Mouse (Mus musculus): ENCODE data around the gene Poc1a. TPM values are rescaled to one million over a fixed set of nuclear protein-coding genes. Genes with fewer than 3 reads are reported as not detected.
A peak's percentile ranks its signal among the peaks of the same experiment; 100 is the strongest.

Poc1a gene
- polyA plus RNA-seq, 1 experiment, result 24.3 TPM

GRCm38 (mm10) chr9:106368831-106369501, 88.1 kb downstream of the Poc1a start:
- TF ChIP-seq POLR2A (IDR thresholded peaks at IDR 0.05; ENCODE audit: insufficient read depth, low read length) (no peak), CTCF (IDR thresholded peaks at IDR 0.05; ENCODE audit: low read depth, low read length) (no peak), EP300 (IDR thresholded peaks at IDR 0.05; ENCODE audit: insufficient read depth, low read depth, low read length) (no peak)
- H3K4me1 ChIP-seq (ENCODE audit: control insufficient read depth, insufficient read depth, low read length), result peaks cover 2% of the 10 kb centered on the region
- H3K9ac ChIP-seq (ENCODE audit: low read depth, poor library complexity, severe bottlenecking), result peak overlapping the region; percentile 87
- H3K9me3 ChIP-seq (replicated peaks; ENCODE audit: control insufficient read depth, insufficient read depth, low read length, poor library complexity, severe bottlenecking), result no peaks in the 10 kb centered on the region
- no peak overlapping the region for H3K27ac ChIP-seq (ENCODE audit: insufficient read depth, low read length)
- no peaks in the 10 kb centered on the region for H3K27me3 ChIP-seq (ENCODE audit: control insufficient read depth, insufficient read depth, low read length, poor library complexity, severe bottlenecking)
- peaks cover 1% of the 10 kb centered on the region for H3K36me3 ChIP-seq (ENCODE audit: control insufficient read depth, insufficient read depth, low read length, poor library complexity, severe bottlenecking)
- H3K4me3 ChIP-seq (ENCODE audit: low read depth, low read length), result peak overlapping the region; percentile 73

- Histone ChIP-seq H3K9ac (ENCODE audit: low read depth, poor library complexity, severe bottlenecking) (peak overlapping the region; percentile 87), H3K4me3 (ENCODE audit: low read depth, low read length) (peak overlapping the region; percentile 73), H3K9me3 (replicated peaks; ENCODE audit: control insufficient read depth, insufficient read depth, low read length, poor library complexity, severe bottlenecking) (no peaks in the 10 kb centered on the region), H3K36me3 (ENCODE audit: control insufficient read depth, insufficient read depth, low read length, poor library complexity, severe bottlenecking) (peaks cover 3% of the 10 kb centered on the region), H3K27me3 (ENCODE audit: control insufficient read depth, insufficient read depth, low read length, poor library complexity, severe bottlenecking) (no peaks in the 10 kb centered on the region), H3K27ac (ENCODE audit: insufficient read depth, low read length) (no peak overlapping the region), H3K4me1 (ENCODE audit: control insufficient read depth, insufficient read depth, low read length) (peaks cover 2% of the 10 kb centered on the region)
- TF ChIP-seq POLR2A (IDR thresholded peaks at IDR 0.05; ENCODE audit: insufficient read depth, low read length), result no peak
- no peak for TF ChIP-seq EP300 (IDR thresholded peaks at IDR 0.05; ENCODE audit: insufficient read depth, low read depth, low read length)
- no peak for TF ChIP-seq CTCF (IDR thresholded peaks at IDR 0.05; ENCODE audit: low read depth, low read length)
These were observed 89.1 kb downstream of the Poc1a start for GRCm38 (mm10) chr9:106369801-106370485.

- no peak for TF ChIP-seq CTCF (IDR thresholded peaks at IDR 0.05; ENCODE audit: low read depth, low read length)
- TF ChIP-seq POLR2A (IDR thresholded peaks at IDR 0.05; ENCODE audit: insufficient read depth, low read length), result no peak
- TF ChIP-seq EP300 (IDR thresholded peaks at IDR 0.05; ENCODE audit: insufficient read depth, low read depth, low read length), result no peak
- H3K27me3 ChIP-seq (ENCODE audit: control insufficient read depth, insufficient read depth, low read length, poor library complexity, severe bottlenecking), result no peaks in the 10 kb centered on the region
- no peak overlapping the region for H3K9ac ChIP-seq (ENCODE audit: low read depth, poor library complexity, severe bottlenecking)
- no peak overlapping the region for H3K4me3 ChIP-seq (ENCODE audit: low read depth, low read length)
- no peaks in the 10 kb centered on the region for H3K9me3 ChIP-seq (replicated peaks; ENCODE audit: control insufficient read depth, insufficient read depth, low read length, poor library complexity, severe bottlenecking)
- H3K36me3 ChIP-seq (ENCODE audit: control insufficient read depth, insufficient read depth, low read length, poor library complexity, severe bottlenecking), result peaks cover 3% of the 10 kb centered on the region
- H3K4me1 ChIP-seq (ENCODE audit: control insufficient read depth, insufficient read depth, low read length), result peaks cover 2% of the 10 kb centered on the region
- no peak overlapping the region for H3K27ac ChIP-seq (ENCODE audit: insufficient read depth, low read length)
These were observed 89.9 kb downstream of the Poc1a start for GRCm38 (mm10) chr9:106370620-106371383.

GRCm38 (mm10) chr9:106371384-106371671, 90.5 kb downstream of the Poc1a start:
- H3K9me3 ChIP-seq (replicated peaks; ENCODE audit: control insufficient read depth, insufficient read depth, low read length, poor library complexity, severe bottlenecking), result no peaks in the 10 kb centered on the region
- H3K27me3 ChIP-seq (ENCODE audit: control insufficient read depth, insufficient read depth, low read length, poor library complexity, severe bottlenecking), result no peaks in the 10 kb centered on the region
- H3K4me3 ChIP-seq (ENCODE audit: low read depth, low read length), result no peak overlapping the region
- H3K4me1 ChIP-seq (ENCODE audit: control insufficient read depth, insufficient read depth, low read length), result peaks cover 2% of the 10 kb centered on the region
- H3K36me3 ChIP-seq (ENCODE audit: control insufficient read depth, insufficient read depth, low read length, poor library complexity, severe bottlenecking), result peaks cover 3% of the 10 kb centered on the region
- TF ChIP-seq CTCF (IDR thresholded peaks at IDR 0.05; ENCODE audit: low read depth, low read length), result no peak
- TF ChIP-seq EP300 (IDR thresholded peaks at IDR 0.05; ENCODE audit: insufficient read depth, low read depth, low read length), result no peak
- no peak for TF ChIP-seq POLR2A (IDR thresholded peaks at IDR 0.05; ENCODE audit: insufficient read depth, low read length)
- no peak overlapping the region for H3K9ac ChIP-seq (ENCODE audit: low read depth, poor library complexity, severe bottlenecking)
- H3K27ac ChIP-seq (ENCODE audit: insufficient read depth, low read length), result no peak overlapping the region

- Histone ChIP-seq H3K9me3 (replicated peaks; ENCODE audit: control insufficient read depth, insufficient read depth, low read length, poor library complexity, severe bottlenecking) (no peaks in the 10 kb centered on the region), H3K36me3 (ENCODE audit: control insufficient read depth, insufficient read depth, low read length, poor library complexity, severe bottlenecking) (peaks cover 3% of the 10 kb centered on the region), H3K27ac (ENCODE audit: insufficient read depth, low read length) (no peak overlapping the region), H3K27me3 (ENCODE audit: control insufficient read depth, insufficient read depth, low read length, poor library complexity, severe bottlenecking) (no peaks in the 10 kb centered on the region), H3K4me1 (ENCODE audit: control insufficient read depth, insufficient read depth, low read length) (no peaks in the 10 kb centered on the region), H3K4me3 (ENCODE audit: low read depth, low read length) (no peak overlapping the region), H3K9ac (ENCODE audit: low read depth, poor library complexity, severe bottlenecking) (no peak overlapping the region)
- no peak for TF ChIP-seq CTCF (IDR thresholded peaks at IDR 0.05; ENCODE audit: low read depth, low read length)
These were observed 90.9 kb downstream of the Poc1a start for GRCm38 (mm10) chr9:106371776-106372175.
